Mouse (Mus musculus) MEL (cell line): ENCODE measurements around the gene Vipr2. TPM values are rescaled to one million over a fixed set of nuclear protein-coding genes. Genes with fewer than 3 reads are reported as not detected.
A peak's percentile ranks its signal among the peaks of the same experiment; 100 is the strongest.

Experiments used
- DNase-seq: peaks from one replicate; pipeline ENCODE4 v3.0.0; 2011; ENCODE audit warnings: low read depth, low spot score
- H3K27ac ChIP-seq: 2 replicates; pipeline ENCODE4 v1.5.1; 2012; ENCODE audit warnings: low read depth, mild to moderate bottlenecking, control low read depth, low read length, moderate library complexity; ENCODE audit not compliant: control insufficient read depth
- H3K27me3 ChIP-seq, 2 experiments: fragments of 150-350 bp in 1 of 2; sonication (generic) in 1 of 2; 2 replicates each; pipeline ENCODE4 v1.6.1; 2012; ENCODE audit warnings: low read length in 2 of 2, mild to moderate bottlenecking in 2 of 2, improper control_type of control experiment in 1 of 2, moderate library complexity in 1 of 2; ENCODE audit not compliant: insufficient read depth in 2 of 2, control insufficient read depth in 1 of 2
- H3K36me3 ChIP-seq, 2 experiments: 2 replicates each; pipeline ENCODE4 v1.6.1; 2012 to 2014; ENCODE audit warnings: low read length in 2 of 2, improper control_type of control experiment in 1 of 2, inconsistent platforms in 1 of 2, mild to moderate bottlenecking in 1 of 2; ENCODE audit not compliant: insufficient read depth in 2 of 2, control insufficient read depth in 1 of 2
- H3K4me1 ChIP-seq, 2 experiments: fragments of 150-350 bp in 1 of 2; sonication (generic) in 1 of 2; 2 replicates each; pipeline ENCODE4 v1.6.1; 2012; ENCODE audit warnings: low read length in 2 of 2, improper control_type of control experiment in 1 of 2, mild to moderate bottlenecking in 1 of 2; ENCODE audit not compliant: insufficient read depth in 2 of 2, control insufficient read depth in 1 of 2
- H3K4me3 ChIP-seq, 2 experiments: fragments of 150-350 bp in 1 of 2; sonication (generic) in 1 of 2; 2 replicates each; pipeline ENCODE4 v1.5.1; 2012; ENCODE audit warnings: low read depth in 2 of 2, low read length in 2 of 2, mild to moderate bottlenecking in 2 of 2, moderate library complexity in 2 of 2, control low read depth in 1 of 2, improper control_type of control experiment in 1 of 2; ENCODE audit not compliant: control insufficient read depth in 1 of 2, insufficient read depth in 1 of 2
- H3K79me2 ChIP-seq: 2 replicates; pipeline ENCODE4 v1.6.1; 2012; ENCODE audit warnings: mild to moderate bottlenecking, low read length, moderate library complexity; ENCODE audit not compliant: control insufficient read depth, poor library complexity, insufficient read depth
- H3K9ac ChIP-seq: 2 replicates; pipeline ENCODE4 v1.6.1; 2012; ENCODE audit warnings: low read depth, mild to moderate bottlenecking, control low read depth, low read length, moderate library complexity; ENCODE audit not compliant: control insufficient read depth, poor library complexity, severe bottlenecking
- H3K9me3 ChIP-seq: fragments of 150-350 bp; sonication (generic); replicated peaks from 2 replicates; pipeline ENCODE4 v1.6.1; 2012; ENCODE audit warnings: mild to moderate bottlenecking, low read length, improper control_type of control experiment, moderate library complexity; ENCODE audit not compliant: insufficient read depth
- BHLHE40 ChIP-seq: IDR thresholded peaks from 2 replicates; pipeline ENCODE4 v1.6.1; 2012; ENCODE audit warnings: low read depth, mild to moderate bottlenecking, inconsistent platforms, low read length, improper control_type of control experiment, borderline replicate concordance
- CHD1 ChIP-seq: IDR thresholded peaks from 2 replicates; pipeline ENCODE4 v1.6.1; 2012; ENCODE audit warnings: low read depth, mild to moderate bottlenecking, inconsistent platforms, low read length, improper control_type of control experiment
- GABPA ChIP-seq: IDR thresholded peaks from 2 replicates; pipeline ENCODE4 v1.6.1; 2012; ENCODE audit warnings: low read depth, mild to moderate bottlenecking, inconsistent platforms, low read length, improper control_type of control experiment, moderate library complexity
- GATA1 ChIP-seq: IDR thresholded peaks from 2 replicates; pipeline ENCODE4 v1.6.1; 2011; ENCODE audit warnings: low read depth, low read length, improper control_type of control experiment
- HCFC1 ChIP-seq: IDR thresholded peaks from 2 replicates; pipeline ENCODE4 v1.6.1; 2012; ENCODE audit warnings: low read depth, mild to moderate bottlenecking, inconsistent platforms, low read length, improper control_type of control experiment, moderate library complexity
- JUND ChIP-seq: IDR thresholded peaks from 2 replicates; pipeline ENCODE4 v1.6.1; 2011; ENCODE audit warnings: low read depth, mild to moderate bottlenecking, improper control_type of control experiment, low read length
- MEF2A ChIP-seq: IDR thresholded peaks from 2 replicates; pipeline ENCODE4 v1.6.1; 2014; ENCODE audit warnings: low read depth, mild to moderate bottlenecking, inconsistent platforms, low read length, improper control_type of control experiment; ENCODE audit not compliant: poor library complexity, insufficient replicate concordance, severe bottlenecking; ENCODE audit errors: extremely low read depth
- POLR2AphosphoS2 ChIP-seq: IDR thresholded peaks from 2 replicates; pipeline ENCODE4 v1.6.1; 2011; ENCODE audit warnings: low read length, improper control_type of control experiment
- POLR2AphosphoS5 ChIP-seq: IDR thresholded peaks from 2 replicates; pipeline ENCODE4 v1.6.1; 2012; ENCODE audit warnings: low read depth, borderline replicate concordance, mild to moderate bottlenecking, inconsistent platforms, low read length, moderate library complexity, mixed read lengths
- RAD21 ChIP-seq: IDR thresholded peaks from 2 replicates; pipeline ENCODE4 v1.6.1; 2011; ENCODE audit warnings: mild to moderate bottlenecking, low read depth, low read length, improper control_type of control experiment
- RCOR1 ChIP-seq: IDR thresholded peaks from 2 replicates; pipeline ENCODE4 v1.6.1; 2012; ENCODE audit warnings: low read depth, mild to moderate bottlenecking, inconsistent platforms, low read length, improper control_type of control experiment
- USF1 ChIP-seq: IDR thresholded peaks from 2 replicates; pipeline ENCODE4 v1.6.1; 2014; ENCODE audit warnings: low read depth, mild to moderate bottlenecking, inconsistent platforms, low read length, improper control_type of control experiment, moderate library complexity
- ZNF384 ChIP-seq: IDR thresholded peaks from 2 replicates; pipeline ENCODE4 v1.6.1; 2012; ENCODE audit warnings: low read depth, mild to moderate bottlenecking, inconsistent platforms, low read length, improper control_type of control experiment
- polyA plus RNA-seq, 2 experiments: library from polyadenylated mRNA; stranded (reverse) in 1 of 2; unstranded in 1 of 2; fragments of >175 nt in 1 of 2; fragments of >200 nt in 1 of 2; gene quantifications; 2 replicates each; pipeline versions ENCODE4 v1.2.1 to v1.2.4; 2012; ENCODE audit warnings: low replicate concordance in 2 of 2, low read depth in 1 of 2; ENCODE audit not compliant: insufficient read length in 2 of 2, insufficient read depth in 1 of 2, missing spikeins in 1 of 2
- total RNA-seq: library from RNA; depleted of rRNA; stranded (reverse); fragments of 300-350 nt; gene quantifications from 2 replicates; pipeline ENCODE4 v1.2.3, GENCODE M21; 2012

The Vipr2 gene
- total and polyA plus RNA-seq, 3 experiments: not detected

DNA sequence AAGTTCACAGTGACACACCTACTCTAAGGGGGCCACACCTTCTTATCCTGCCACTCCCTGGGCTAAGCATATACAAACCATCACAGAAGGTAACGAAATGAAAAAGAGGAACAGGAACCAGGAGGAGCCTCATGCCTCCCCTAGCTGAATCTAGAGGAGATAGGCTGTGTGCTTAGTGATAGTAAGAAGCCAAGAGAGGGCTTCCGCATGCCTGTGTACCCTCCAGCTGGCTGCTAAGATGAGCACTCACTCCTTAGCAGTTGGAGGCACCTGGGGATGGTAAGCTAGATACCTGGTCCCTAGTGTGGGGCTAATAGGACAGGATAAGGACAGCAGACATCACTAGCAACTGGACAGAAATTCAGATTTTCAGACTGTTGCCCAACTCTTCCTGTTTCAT, 64.3 kb downstream of the Vipr2 start (continued):
- TF ChIP-seq POLR2AphosphoS5: no peak

DNA sequence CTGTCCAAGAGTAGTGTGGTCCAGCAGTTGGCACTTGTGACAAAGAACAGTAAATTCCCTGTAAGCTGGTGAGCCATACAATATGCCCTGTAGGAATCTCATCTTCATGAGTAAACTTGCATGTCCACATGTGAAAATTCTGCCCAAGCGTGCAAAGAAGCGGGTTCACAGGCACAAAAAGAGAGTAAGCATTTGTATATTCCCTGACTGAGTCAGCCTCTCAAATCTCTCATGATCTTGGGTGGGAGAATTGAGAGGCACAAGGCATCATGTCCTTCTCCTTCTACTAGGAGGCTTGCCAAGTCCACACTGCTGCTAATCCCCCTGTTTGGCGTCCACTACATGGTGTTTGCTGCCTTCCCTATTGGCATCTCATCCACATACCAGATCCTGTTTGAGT, 64.9 kb downstream of the Vipr2 start:
- H3K79me2 ChIP-seq: no peaks in the 10 kb centered on the region
- H3K27me3 ChIP-seq: no peaks in the 10 kb centered on the region
- H3K9ac ChIP-seq: no peak overlapping the region
- peaks cover 0 to 16% of the 10 kb centered on the region in 2 experiments; a peak in 3 of 4 replicates for H3K4me1 ChIP-seq
- H3K27ac ChIP-seq: no peak overlapping the region
- DNase-seq: no peak
- TF ChIP-seq ZNF384 (peak; percentile 70), BHLHE40 (no peak)
- TF ChIP-seq, all 39 proteins: peak for 1
- Histone ChIP-seq H3K9me3 (no peaks in the 10 kb centered on the region), H3K36me3 (0 out of 4 replicates have a peak, but pooled peaks cover 0 to 2% of the 10 kb centered on the region in 2 experiments), H3K4me3 (no peak overlapping the region)

DNA sequence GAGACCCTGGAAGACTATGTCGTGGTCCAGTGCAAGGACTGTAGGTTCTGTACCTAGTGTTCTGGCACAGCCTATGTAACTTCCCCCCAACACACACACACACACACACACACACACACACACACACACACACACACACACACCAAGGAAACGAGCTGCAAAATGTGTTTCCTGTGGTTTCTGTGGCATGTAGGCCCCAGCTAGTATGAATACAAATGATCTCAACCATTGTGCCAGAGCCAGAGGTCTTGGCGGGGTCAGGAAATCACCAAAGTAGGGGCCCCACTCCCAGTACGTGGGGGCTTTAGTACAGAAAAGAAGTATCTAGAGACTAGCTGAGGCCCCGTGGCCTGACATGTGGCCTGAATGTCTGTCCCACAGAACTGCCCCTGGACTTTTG, 67.7 kb downstream of the Vipr2 start:
- H3K4me3 ChIP-seq: no peak overlapping the region
- no peak for DNase-seq
- H3K9me3 ChIP-seq: no peaks in the 10 kb centered on the region
- no peak overlapping the region for H3K27ac ChIP-seq
- TF ChIP-seq ZNF384 (no peak), GABPA (no peak), RAD21 (no peak), MEF2A (no peak), JUND (no peak), HCFC1 (no peak), USF1 (no peak), RCOR1 (no peak), CHD1 (no peak), GATA1 (no peak), POLR2AphosphoS2 (no peak)
- peaks cover 0 to 11% of the 10 kb centered on the region in 2 experiments; a peak in 1 of 4 replicates for H3K4me1 ChIP-seq
- no peaks in the 10 kb centered on the region for H3K79me2 ChIP-seq
- H3K9ac ChIP-seq: no peak overlapping the region
- H3K27me3 ChIP-seq: 0 out of 4 replicates have a peak, but pooled peaks cover 0 to 2% of the 10 kb centered on the region in 2 experiments
- H3K36me3 ChIP-seq: 0 out of 4 replicates have a peak, but pooled peaks cover 0 to 2% of the 10 kb centered on the region in 2 experiments
